Comparison of ENCODE assay signal across 23 mouse cellular contexts in genomic region chr17:81335526-81335925, GRCm38 (mm10).
A peak's percentile ranks its signal among the peaks of the same experiment; 100 is the strongest.
DNase-seq lines count a peak whose midpoint lies in the region; ATAC-seq and TF ChIP-seq lines count a peak whose summit lies in the region.
"Had no signal": no experiment of that assay in that cellular context is flagged by ENCODE, and none has a peak within 500 bp of the region (broad histone marks: within the 10 kb centered on the region; RNA-seq: fewer than 3 reads in every experiment).

No protein-coding gene starts in this region.

- no peaks in the 10 kb centered on the region for H3K4me1 ChIP-seq in kidney, embryonic 15.5 days
- no peaks in the 10 kb centered on the region for H3K4me1 ChIP-seq in kidney, postnatal 0 days (replicated peaks; ENCODE audit: insufficient read depth, low read length)
- H3K4me1 ChIP-seq in midbrain, embryonic 11.5 days (ENCODE audit: control insufficient read depth, insufficient read depth, low read length) = no peaks in the 10 kb centered on the region
- no peaks in the 10 kb centered on the region for H3K4me1 ChIP-seq in midbrain, embryonic 15.5 days
- H3K4me1 ChIP-seq in embryonic facial prominence, embryonic 14.5 days (ENCODE audit: control insufficient read depth, insufficient read depth, low read length) = peaks cover 4% of the 10 kb centered on the region; the same call in 1 of the 2 replicates
- H3K4me1 ChIP-seq: forebrain, embryonic 13.5 days; forebrain, embryonic 15.5 days had no signal

- TF ChIP-seq CTCF in kidney, postnatal 0 days (IDR thresholded peaks at IDR 0.05; ENCODE audit: low read depth) = no peak

- 33% methylated on average over 1 of the region's 1 CpGs for WGBS in kidney, embryonic 15.5 days
- 18% methylated on average over 1 of the region's 1 CpGs for WGBS in kidney, postnatal 0 days
- WGBS in midbrain, embryonic 11.5 days = 80% methylated on average over 1 of the region's 1 CpGs
- 75% methylated on average over 1 of the region's 1 CpGs for WGBS in midbrain, embryonic 15.5 days
- WGBS in embryonic facial prominence, embryonic 14.5 days = 30% methylated on average over 1 of the region's 1 CpGs

- no peak overlapping the region for H3K4me3 ChIP-seq in kidney, embryonic 15.5 days (replicated peaks)
- H3K4me3 ChIP-seq in kidney, postnatal 0 days (replicated peaks; ENCODE audit: low read depth, low read length) = no peak overlapping the region
- no peak overlapping the region for H3K4me3 ChIP-seq in midbrain, embryonic 11.5 days (ENCODE audit: low read depth, low read length)
- H3K4me3 ChIP-seq in midbrain, embryonic 15.5 days = no peak overlapping the region
- no peak overlapping the region for H3K4me3 ChIP-seq in embryonic facial prominence, embryonic 14.5 days (ENCODE audit: low read depth, low read length)
- H3K4me3 ChIP-seq: embryonic facial prominence, embryonic 13.5 days; forebrain, embryonic 13.5 days; forebrain, embryonic 15.5 days had no signal

- 0 out of 2 replicates have a peak, but pooled peaks have one; percentile 15 for ATAC-seq in kidney, embryonic 15.5 days (replicated peaks; ENCODE audit: low FRiP score)
- ATAC-seq in kidney, postnatal 0 days (replicated peaks; ENCODE audit: low FRiP score, low read depth) = no peak
- ATAC-seq in midbrain, embryonic 11.5 days (ENCODE audit: low FRiP score) = no peak
- ATAC-seq in midbrain, embryonic 15.5 days (replicated peaks) = no peak
- no peak for ATAC-seq in embryonic facial prominence, embryonic 14.5 days (ENCODE audit: low read depth)
- ATAC-seq: activated CD4-positive, CD25-positive, alpha-beta regulatory T cell, adult 4 months; forebrain, embryonic 13.5 days; forebrain, embryonic 15.5 days; forebrain, postnatal 0 days; Patski had no signal

- no peak overlapping the region for H3K4me2 ChIP-seq in kidney, embryonic 15.5 days
- no peak overlapping the region for H3K4me2 ChIP-seq in kidney, postnatal 0 days (ENCODE audit: low read length)
- H3K4me2 ChIP-seq in midbrain, embryonic 11.5 days = no peak overlapping the region
- no peak overlapping the region for H3K4me2 ChIP-seq in midbrain, embryonic 15.5 days
- H3K4me2 ChIP-seq in embryonic facial prominence, embryonic 14.5 days (ENCODE audit: low read depth, low read length) = no peak overlapping the region
- H3K4me2 ChIP-seq: forebrain, embryonic 13.5 days; forebrain, embryonic 15.5 days had no signal

- no peak for DNase-seq in kidney, adult 18-20 months
- peak; percentile 71 for DNase-seq in kidney, postnatal 0 days (ENCODE audit: low spot score)
- no peak for DNase-seq in kidney, adult 11 months
- peak; percentile 59 for DNase-seq in midbrain, embryonic 11.5 days (ENCODE audit: low spot score, missing footprints)
- DNase-seq in embryonic facial prominence, embryonic 14.5 days (ENCODE audit: low spot score) = peak; percentile 45
- no peak for DNase-seq in embryo, embryonic 10.5 days (ENCODE audit: low spot score)
- DNase-seq: adrenal gland, adult 8-10 months; adrenal gland, postnatal 14 days; adrenal gland, postnatal 36 days; cerebellum, adult 11-12 months; cerebellum, adult 2 months; cerebellum, adult 9-10 months; cerebellum, postnatal 10 days; cerebellum, postnatal 25 days; embryo, embryonic 11 days; forebrain, postnatal 0 days had no signal

- H3K27ac ChIP-seq in kidney, embryonic 15.5 days = no peak overlapping the region
- no peak overlapping the region for H3K27ac ChIP-seq in kidney, postnatal 0 days
- H3K27ac ChIP-seq in midbrain, embryonic 11.5 days (ENCODE audit: low read depth, low read length) = no peak overlapping the region
- no peak overlapping the region for H3K27ac ChIP-seq in midbrain, embryonic 15.5 days
- no peak overlapping the region for H3K27ac ChIP-seq in embryonic facial prominence, embryonic 14.5 days (replicated peaks; ENCODE audit: low read depth, low read length)
- H3K27ac ChIP-seq: embryonic facial prominence, embryonic 13.5 days; forebrain, embryonic 13.5 days; forebrain, embryonic 15.5 days had no signal

- no peak overlapping the region for H3K9ac ChIP-seq in kidney, embryonic 15.5 days
- H3K9ac ChIP-seq in kidney, postnatal 0 days (ENCODE audit: low read depth, low read length) = no peak overlapping the region
- H3K9ac ChIP-seq in midbrain, embryonic 11.5 days (ENCODE audit: low read length) = no peak overlapping the region
- no peak overlapping the region for H3K9ac ChIP-seq in midbrain, embryonic 15.5 days
- no peak overlapping the region for H3K9ac ChIP-seq in embryonic facial prominence, embryonic 14.5 days (ENCODE audit: low read depth, low read length)
- H3K9ac ChIP-seq: embryonic facial prominence, embryonic 13.5 days; forebrain, embryonic 13.5 days; forebrain, embryonic 15.5 days; forebrain, postnatal 0 days had no signal

- no peaks in the 10 kb centered on the region for H3K27me3 ChIP-seq in kidney, embryonic 15.5 days
- no peaks in the 10 kb centered on the region for H3K27me3 ChIP-seq in kidney, postnatal 0 days (ENCODE audit: insufficient read depth, low read length)
- no peaks in the 10 kb centered on the region for H3K27me3 ChIP-seq in midbrain, embryonic 11.5 days (ENCODE audit: control insufficient read depth, insufficient read depth, low read length)
- H3K27me3 ChIP-seq in midbrain, embryonic 15.5 days (replicated peaks) = no peaks in the 10 kb centered on the region
- H3K27me3 ChIP-seq in embryonic facial prominence, embryonic 14.5 days (replicated peaks; ENCODE audit: control insufficient read depth, insufficient read depth, low read length) = no peaks in the 10 kb centered on the region
- H3K27me3 ChIP-seq: embryonic facial prominence, embryonic 13.5 days; forebrain, embryonic 13.5 days; forebrain, embryonic 15.5 days; Patski had no signal

- H3K36me3 ChIP-seq in kidney, embryonic 15.5 days = no peaks in the 10 kb centered on the region
- no peaks in the 10 kb centered on the region for H3K36me3 ChIP-seq in kidney, postnatal 0 days (ENCODE audit: insufficient read depth, low read length)
- no peaks in the 10 kb centered on the region for H3K36me3 ChIP-seq in midbrain, embryonic 11.5 days (ENCODE audit: control insufficient read depth, insufficient read depth, low read length)
- H3K36me3 ChIP-seq in midbrain, embryonic 15.5 days (replicated peaks) = no peaks in the 10 kb centered on the region
- no peaks in the 10 kb centered on the region for H3K36me3 ChIP-seq in embryonic facial prominence, embryonic 14.5 days (ENCODE audit: control insufficient read depth, insufficient read depth, low read length)
- H3K36me3 ChIP-seq: embryonic facial prominence, embryonic 13.5 days; forebrain, embryonic 15.5 days had no signal

- no peaks in the 10 kb centered on the region for H3K9me3 ChIP-seq in kidney, embryonic 15.5 days (replicated peaks)
- H3K9me3 ChIP-seq in kidney, postnatal 0 days (replicated peaks; ENCODE audit: low read length) = no peaks in the 10 kb centered on the region
- H3K9me3 ChIP-seq in midbrain, embryonic 11.5 days (ENCODE audit: control insufficient read depth, low read length) = no peaks in the 10 kb centered on the region
- H3K9me3 ChIP-seq in midbrain, embryonic 15.5 days = no peaks in the 10 kb centered on the region
- H3K9me3 ChIP-seq in embryonic facial prominence, embryonic 14.5 days (ENCODE audit: control insufficient read depth, low read length) = no peaks in the 10 kb centered on the region
- H3K9me3 ChIP-seq: embryonic facial prominence, embryonic 13.5 days; forebrain, embryonic 13.5 days; forebrain, embryonic 15.5 days had no signal

Comparison
In these comparisons a context has a peak if more than half of its experiments do, and no peak if none do; other contexts are left out.
1. DNase-seq: peak in kidney, postnatal 0 days (single experiment), midbrain, embryonic 11.5 days (single experiment) and embryonic facial prominence, embryonic 14.5 days (single experiment); none in kidney, adult 18-20 months (single experiment), kidney, adult 11 months (single experiment) and embryo, embryonic 10.5 days (single experiment).